Mouse (Mus musculus) urinary bladder, adult 2 months (tissue): ENCODE results near the gene Ppp1r27. TPM values are rescaled to one million over a fixed set of nuclear protein-coding genes. Genes with fewer than 3 reads are reported as not detected.
A peak's percentile ranks its signal among the peaks of the same experiment; 100 is the strongest.
"Not testable (repeated sequence)": the region's sequence is repeated elsewhere in the genome, so short reads cannot be mapped to it uniquely, and the experiment has no call there.

Experiments used
- DNase-seq: peaks from one replicate; pipeline ENCODE4 v3.0.0; 2022; ENCODE audit warnings: low spot score
- polyA plus RNA-seq: library from polyadenylated mRNA; depleted of rRNA; stranded (reverse); fragments of >200 nt; gene quantifications from 2 replicates; pipeline ENCODE4 v1.2.3, GENCODE M21; 2012

Ppp1r27 gene
- polyA plus RNA-seq, 1 experiment, result not detected

DNA sequence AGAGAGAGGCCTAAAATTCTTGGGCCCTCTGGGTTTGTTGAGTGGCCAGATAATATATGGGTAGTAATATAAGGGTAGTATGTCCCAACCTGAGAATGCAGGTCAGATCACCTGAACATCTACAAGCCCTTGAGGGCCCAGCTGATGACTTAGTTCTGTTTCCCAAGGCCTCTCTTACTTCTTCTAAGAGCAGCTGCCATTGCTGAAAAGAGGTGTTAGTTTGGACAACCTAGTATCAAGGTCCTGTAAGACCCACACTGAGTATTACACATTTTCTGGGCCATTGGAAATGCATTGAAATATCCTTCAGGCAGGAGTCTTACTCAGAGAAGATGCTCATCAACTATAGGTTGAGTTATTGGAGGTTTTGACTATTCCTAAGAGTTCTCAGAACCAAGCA lies 25.0 kb upstream of the Ppp1r27 start:
- no peak for DNase-seq

DNA sequence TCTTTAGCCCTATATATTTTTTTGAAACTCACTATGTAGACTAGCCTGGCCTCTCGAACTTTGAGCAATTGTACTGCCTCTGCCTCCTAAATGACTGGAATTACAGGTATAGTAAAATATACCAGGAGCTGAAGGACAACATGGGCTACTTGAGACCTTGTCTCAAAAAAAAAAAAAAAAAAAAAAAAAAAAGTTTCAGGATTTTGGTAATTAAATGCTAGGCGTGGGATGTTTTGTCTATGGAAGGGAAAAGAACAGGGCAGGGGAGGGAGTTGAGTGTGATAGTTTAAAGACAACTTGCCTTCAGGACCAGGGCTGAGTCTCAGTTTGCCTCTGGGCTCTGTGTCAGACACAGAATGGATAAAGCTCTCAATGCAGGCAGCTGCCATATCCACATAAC lies 24.1 kb upstream of the Ppp1r27 start:
- no peak for DNase-seq

DNA sequence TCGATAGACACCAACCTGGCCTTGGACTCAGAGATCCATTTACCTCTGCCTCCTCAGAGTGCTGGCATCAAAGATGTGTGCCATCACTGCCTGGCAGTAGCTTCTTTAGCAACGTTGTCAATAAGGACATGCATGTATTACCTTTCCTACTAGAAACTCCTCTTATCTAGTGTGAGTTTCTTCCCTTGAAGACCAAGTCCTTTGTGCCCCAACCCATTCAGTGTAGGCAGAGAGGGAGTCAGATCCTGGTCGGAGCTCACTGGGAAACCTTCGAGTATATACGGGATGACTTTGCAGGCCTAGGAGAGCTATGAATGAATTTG lies 23.3 kb upstream of the Ppp1r27 start:
- no peak for DNase-seq

DNA sequence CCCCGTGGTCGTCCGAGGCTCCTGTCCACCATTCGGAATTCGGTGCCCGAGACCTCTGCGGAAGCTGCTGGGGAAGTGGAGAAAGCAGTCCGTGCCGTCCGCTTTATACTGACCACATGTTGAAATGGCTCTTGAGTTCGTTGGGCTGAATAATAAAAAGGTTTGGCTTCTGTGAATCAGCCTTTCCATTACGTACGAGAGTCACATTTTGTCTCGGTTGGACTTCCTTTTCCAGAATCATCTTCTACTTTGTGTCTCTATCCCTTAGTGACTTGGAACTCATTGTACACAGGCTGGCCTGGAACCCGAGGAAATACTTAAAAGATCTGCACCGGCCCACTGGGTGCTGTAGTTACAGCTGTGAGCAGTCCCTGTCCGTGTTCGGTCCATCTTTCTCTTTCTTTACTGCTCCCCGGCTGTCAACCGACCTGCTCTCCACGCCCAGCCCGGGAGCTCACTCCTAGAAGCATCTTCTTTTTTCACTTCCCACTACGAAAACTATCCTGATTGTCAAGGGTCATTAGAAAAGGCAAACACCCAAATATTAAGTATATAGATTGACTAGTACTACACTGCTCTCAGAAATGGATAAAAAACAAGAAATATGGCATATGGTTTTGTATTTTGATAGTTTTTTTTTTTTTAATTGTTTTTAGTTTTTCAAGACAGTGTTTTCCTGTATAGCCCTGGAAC lies 22.8 kb upstream of the Ppp1r27 start:
- no peak for DNase-seq

DNA sequence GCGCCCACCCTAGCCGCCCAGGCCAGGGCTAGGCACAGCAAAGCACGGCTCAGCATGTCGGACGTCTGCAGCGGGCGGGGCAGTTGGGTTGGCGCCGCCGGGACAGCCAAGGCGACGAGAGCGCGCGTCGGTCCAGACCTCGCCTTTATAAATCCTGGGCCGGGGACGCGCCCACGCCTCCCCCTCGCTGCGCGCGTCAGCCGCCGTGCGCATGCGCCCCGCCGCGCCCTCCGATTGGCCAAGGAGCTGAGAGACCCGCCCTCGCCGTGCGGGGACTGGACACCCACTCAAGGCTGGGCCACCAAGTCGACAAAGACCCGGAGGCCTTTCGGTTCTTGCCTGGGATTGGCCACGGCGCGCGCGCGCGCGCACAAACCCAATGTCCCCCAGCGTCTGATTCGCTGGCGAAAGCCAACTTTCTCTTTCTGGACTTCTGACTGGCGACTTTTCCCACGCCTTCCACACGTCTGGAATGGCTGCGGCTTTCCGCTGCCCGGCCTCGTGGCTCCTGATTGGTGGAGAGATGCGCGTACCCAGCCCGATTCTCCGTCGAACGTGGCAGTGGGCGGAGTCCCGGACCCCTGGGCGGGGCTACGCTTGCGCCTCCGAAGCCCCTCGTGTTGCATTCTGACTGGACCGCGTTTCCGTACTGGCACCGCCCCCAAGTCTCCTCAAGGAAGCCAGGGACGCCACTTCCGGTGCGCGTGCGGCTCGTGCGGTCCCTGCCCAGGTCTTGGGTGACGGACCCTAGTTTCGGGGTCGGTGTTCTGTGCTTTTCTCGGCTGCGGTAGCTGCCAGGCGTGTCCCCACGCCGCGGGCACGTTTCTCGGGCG lies 22.0 kb upstream of the Ppp1r27 start, which contains the start of gene P4hb:
Gene P4hb, minus strand, starts transcription at position 502 of the 833 bp plus-strand sequence.
- DNase-seq, result peak; percentile 99

DNA sequence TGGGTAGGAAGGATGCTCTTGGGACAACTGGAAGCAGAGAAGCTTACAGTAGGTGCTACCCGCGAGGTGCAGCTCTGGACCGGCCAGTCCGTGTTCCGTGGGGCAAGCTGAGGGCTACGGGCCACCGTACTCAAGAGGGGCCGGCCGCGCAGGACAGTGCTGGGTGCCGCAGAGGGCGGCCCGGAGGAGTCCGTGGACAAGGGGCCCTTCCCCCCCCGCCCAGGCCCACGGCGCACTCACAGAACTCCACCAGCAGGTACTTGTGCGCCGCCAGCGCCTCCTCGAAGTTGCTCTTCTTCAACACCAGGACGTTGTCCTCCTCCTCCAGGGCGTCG lies 21.5 kb upstream of the Ppp1r27 start:
- DNase-seq, result no peak

DNA sequence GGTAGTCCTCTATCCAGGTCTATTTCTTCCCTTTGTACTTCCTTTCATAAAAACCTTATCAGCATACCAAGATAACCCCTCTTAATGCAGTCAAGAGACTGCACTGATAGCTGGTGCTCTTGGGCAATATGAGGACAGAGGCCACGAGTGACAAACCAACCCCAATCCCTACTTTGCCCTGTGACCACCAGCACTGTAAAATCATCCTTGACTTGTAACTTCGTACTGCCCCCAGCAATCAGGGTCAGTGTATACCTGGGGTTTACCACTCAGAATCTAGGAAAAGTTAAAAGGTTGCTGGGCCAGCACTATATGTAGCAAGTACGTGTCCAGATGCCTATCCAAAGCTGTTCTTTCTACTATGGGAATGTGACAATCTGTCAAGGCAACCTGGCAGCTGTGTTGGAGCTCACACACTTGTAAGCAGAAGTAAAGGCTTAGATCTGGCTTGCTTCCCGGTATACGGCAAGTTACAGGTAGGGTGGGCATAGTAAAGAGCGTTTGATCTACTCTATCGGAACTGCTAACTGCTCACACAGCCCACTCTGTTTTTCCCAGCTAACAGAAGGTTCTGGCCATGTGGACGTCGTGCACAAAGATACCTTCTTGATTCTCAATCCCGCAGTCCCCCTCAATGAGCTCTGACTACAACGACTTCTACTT lies 21.0 kb upstream of the Ppp1r27 start:
- no peak for DNase-seq

DNA sequence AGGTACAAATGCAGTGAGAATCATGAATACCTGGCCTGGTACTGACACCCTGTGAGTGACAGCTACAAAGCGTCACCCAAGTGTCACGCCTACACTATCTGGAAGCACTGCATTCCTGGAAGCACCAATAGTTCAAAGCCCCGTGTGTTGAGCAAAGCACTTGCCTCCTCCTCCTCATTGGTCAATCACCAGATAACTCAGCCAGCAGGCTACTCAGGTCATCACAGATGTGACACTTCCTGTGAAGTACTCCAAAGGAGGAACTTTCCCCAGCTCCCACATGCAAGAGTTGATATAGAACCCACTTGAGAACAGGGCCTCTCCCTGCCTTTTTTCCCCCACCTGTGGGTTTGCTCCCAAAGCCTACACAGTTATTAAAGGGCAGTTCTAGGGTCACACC lies 20.2 kb upstream of the Ppp1r27 start:
- DNase-seq, result no peak

DNA sequence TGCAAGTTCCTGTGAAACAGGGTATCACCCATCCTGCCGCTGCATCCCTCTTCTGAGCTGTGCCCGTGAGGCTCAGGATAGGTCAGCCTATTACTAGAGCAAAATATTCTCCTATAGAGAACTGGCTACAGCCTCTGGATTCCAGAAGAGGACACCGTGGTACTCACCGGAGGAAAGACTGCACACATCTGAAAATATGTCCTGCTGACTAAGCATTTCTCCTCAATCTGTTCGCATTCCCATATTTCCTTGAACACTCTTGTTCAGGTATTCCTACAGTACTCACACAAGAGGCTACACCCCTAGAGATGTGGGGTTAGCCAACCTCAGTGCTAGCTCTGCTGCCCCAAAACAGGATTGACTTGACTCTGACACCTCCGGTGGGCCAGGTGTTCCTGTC lies 17.4 kb upstream of the Ppp1r27 start:
- no peak for DNase-seq

DNA sequence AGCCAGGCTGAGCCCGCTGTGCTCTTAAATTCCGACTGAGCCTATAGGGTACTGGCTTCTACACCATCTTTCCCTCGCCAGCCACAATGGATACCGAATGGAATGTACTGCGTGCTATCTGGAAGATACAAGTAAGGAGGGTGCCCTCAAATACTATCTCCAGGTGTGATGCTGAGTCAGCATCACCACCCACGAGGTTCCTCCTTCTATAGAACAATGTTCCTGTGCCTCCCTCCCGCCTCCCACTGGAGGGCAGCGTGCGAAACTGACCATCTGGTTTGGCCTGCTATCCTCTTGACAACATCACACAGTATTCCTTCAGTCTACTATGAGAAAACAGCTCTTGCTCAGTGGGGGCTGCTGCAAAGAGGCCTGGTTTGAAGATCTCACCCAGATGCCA lies 14.2 kb upstream of the Ppp1r27 start:
- no peak for DNase-seq

DNA sequence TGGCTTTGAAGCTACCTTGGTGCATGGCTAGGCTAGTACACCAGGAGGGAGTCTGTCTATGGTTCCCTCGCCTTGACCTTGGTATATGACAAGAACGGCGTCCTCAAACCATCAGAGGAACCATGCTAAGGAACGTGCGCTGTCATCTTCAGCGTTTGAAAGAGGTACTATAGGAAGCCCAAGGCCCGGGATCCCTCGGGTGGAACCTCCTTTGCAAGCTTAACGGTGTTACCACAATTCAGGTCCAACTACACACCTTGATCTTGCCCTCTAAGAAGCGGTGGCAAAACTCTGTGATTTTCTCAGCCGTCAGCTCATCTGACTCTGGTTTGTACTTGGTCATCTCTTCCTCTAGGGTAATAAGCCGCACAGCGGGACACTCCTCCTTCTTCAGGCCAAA lies 12.0 kb upstream of the Ppp1r27 start:
- no peak for DNase-seq

DNA sequence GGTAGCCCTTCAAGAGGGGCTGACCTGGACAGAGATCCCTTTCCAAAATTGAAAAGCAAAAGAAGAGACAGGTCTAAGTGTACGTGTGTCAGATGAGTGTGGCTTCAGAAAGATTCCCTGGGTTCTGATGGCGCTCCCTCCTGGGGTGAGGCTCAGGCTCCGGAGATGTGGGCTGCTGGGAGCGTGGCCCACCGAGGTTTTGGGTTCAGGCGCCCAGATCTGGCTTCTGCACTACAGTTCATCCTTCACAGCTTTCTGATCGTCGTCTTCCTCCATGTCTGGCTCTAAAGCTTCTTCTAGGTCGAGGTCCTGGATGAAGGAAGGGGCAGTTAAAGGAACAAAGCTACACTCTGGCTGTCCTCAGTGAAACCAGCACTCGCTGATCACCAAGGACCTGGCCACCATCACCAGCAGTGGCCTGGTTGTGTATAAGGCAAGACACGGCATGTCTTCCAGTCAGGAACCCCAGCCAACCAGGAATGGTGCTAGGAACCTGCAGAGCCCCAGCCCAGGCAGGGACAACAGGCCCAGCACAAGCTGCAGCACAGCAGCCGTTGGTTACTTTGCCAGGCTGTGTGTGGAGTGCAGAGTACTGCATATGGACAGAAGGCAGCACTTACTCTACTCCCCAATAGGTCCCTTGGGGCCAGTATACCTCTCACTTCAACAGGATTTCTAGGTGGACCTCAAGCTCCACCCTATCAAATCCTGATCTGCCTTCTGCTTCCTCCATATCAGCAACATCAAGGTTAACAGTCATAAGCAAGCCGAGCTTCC lies 10.2 kb upstream of the Ppp1r27 start:
- no peak for DNase-seq

DNA sequence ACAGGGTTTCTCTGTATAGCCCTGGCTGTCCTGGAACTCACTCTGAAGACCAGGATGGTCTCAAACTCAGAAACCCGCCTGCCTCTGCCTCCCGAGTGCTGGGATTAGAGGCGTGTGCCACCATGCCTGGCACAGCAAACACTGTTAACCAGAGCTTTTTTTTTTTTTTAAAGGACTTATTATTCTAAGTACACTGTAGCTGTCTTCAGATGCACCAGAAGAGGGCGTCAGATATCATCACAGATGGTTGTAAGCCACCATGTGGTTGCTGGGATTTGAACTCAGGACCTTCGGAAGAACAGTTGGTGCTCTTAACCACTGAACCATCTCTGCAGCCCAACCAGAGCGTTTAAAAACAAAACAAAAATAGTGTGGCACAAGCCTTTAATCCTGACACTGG lies 7.9 kb upstream of the Ppp1r27 start:
- DNase-seq, result not testable (repeated sequence)

DNA sequence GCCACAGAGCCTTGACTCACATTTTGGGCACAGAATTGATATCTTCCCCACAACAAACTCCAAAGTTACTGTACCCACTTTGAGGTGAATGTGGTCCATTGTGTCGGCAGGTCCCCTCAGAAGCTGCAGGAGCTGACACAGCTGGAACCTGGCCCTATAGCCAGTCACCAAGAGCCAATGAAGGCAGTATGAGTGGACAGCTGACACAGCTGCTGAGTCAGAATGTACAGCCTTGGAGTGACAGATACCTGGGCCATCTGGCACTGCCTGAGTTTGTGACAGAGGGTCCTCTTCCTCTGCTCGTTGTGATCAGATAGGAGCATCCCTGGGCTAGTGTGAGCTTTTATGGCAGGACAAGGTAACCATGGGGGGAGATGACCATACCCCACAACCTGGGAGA lies 4.3 kb upstream of the Ppp1r27 start:
- no peak for DNase-seq

DNA sequence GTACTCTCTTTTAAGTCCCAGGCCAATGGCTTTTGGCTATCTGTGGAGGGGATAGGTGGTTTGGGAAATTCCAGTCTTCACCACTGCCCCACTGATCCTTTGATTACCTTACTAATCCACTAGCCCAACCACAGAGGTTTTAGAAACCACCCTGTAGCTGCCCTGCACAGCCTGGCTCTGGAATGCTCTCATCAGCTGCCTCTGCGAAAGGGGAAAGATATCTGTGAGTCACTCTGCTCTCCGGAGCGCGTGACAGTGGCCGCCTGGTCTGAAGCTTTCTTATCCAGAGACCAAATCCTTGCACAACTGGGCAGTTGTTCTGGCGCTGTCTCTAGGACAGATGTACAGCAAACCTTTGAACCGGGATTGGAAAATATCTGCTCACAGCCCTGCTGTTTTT lies 3.9 kb upstream of the Ppp1r27 start:
- no peak for DNase-seq

DNA sequence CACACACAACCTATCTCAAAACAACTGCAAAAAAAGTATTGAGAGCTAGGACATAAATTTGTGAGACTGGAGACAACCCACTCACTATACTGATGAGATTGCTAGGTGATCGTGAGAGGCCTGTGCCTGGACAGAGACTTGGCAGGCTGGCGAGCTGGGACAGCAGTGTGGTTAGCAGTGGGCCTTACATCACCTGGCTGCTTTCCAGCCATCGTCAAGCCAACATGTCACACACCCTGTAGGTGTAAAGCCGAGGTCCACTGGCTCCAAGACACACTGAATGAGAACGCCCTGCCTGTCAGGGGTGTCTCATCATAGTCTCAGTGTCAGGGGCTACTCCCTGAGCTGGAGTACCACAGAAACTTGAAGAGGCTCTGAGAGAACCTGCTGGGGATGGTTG lies 1.8 kb upstream of the Ppp1r27 start:
- DNase-seq, result no peak

DNA sequence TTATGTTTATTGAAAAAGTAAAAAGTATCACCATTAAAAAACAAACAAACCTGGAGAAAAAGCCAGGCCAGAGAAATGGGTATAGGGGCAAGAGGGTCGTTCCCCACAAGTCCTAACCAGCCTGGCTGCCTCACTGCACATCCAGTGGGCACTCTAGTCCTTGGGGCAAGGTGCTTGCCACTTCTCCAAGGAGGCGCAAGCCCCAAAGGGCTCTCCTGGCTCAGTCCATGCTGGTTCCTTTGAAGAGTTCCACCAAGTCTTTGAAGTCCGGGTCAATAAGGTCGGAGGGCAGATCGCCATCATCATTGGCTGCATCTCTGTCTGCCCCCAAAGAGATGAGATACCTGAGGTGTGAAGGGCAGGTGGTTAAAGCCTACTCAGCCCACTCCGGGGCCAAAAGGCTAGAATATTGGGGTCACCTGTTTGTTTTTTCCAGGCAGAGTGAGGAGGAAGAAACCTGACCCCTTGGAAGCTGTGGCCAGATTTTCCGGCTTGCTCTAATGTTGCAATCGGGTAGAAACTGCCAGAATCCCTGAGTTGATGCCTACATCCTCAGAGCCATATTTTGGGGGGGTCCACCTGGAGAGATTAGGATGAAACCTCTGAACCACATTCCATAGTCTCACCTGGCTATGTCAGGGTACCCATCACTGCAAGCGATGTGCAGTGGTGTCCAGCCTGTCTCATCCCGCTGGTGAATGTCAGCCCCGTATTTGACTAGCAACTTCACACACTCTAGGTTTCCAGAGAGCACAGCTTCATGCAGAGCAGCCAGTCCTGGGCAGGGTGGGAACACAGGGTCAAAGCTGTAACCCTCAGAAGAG lies 734 bp downstream of the Ppp1r27 start:
- DNase-seq, result no peak

DNA sequence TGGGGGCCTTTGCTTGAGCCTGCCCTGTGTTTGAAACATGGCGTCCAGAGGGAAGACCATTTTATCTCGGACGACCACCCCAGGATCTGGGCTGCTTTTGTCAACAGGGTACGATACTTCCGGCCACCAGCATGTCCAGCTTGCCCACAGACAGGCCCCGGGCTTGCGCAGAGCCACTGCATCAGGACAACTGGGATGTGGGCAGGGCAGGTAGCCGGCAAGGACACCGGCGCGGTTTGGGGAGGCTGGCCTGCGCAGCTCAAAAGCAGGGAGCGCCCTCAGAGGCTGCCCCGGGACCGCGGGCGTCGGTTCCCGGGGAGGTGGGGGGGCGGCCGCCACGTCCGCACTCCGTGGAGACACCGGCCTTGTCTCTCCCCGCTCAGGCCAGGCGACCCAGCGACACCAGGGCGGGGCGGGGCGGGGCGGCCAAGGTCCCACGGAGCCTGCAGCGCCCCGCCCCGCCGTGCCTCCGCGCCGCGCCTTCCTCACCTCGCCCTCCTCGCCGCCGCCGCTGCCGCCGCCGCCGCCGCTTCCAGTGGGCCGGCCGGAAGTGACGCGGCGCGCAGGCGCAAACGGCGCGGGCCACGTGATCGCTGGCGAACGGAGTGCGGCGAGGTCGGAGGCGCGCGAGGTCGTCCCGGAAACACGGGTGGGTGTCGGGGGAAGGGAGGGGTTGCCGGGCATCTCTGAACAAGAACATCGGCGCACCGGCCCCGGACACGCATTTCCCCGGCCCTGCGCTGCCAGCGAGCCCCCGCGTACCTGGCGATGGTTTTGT lies 1.6 kb downstream of the Ppp1r27 start, which contains the start of gene Mcrip1:
Gene Mcrip1, minus strand, starts transcription at position 560 of the 778 bp plus-strand sequence.
- peak; percentile 97 for DNase-seq

DNA sequence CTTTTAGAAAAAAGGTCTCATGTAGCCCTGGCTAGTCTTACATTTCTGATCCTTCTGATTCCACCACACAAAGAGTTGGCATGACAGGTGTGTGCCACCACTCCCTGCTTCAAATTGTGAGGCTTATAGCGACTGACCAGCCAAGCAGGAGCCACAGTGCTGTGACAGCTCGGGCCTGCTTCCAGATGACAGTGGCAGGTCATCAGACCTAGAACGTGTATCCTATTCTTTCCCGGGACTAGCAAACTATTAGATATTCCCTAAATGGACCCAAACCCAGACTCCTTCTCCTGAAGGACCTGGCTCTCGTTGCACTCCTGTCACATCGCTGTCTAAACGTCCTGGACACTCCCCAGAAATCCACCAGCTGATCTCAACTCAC lies 2.2 kb downstream of the Ppp1r27 start:
- no peak for DNase-seq

DNA sequence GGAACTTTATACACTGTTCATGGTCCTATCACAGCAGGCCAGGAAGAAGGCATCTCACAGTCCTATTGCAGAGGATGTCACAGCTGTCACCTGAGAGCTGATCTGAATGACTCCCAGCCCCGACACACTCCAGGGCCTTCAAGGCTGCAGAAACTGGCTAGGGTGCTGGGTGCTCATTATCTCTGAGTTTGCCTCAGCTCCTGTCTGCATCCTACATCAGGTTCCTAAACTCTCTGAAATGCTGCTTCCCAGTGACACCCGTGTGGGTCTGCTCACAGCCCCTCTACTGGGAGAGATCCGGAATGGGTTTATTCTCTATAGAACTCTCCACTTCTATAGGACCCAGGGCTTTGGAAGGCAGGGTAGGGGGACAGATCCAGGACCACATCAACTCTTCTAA lies 2.7 kb downstream of the Ppp1r27 start:
- no peak for DNase-seq

DNA sequence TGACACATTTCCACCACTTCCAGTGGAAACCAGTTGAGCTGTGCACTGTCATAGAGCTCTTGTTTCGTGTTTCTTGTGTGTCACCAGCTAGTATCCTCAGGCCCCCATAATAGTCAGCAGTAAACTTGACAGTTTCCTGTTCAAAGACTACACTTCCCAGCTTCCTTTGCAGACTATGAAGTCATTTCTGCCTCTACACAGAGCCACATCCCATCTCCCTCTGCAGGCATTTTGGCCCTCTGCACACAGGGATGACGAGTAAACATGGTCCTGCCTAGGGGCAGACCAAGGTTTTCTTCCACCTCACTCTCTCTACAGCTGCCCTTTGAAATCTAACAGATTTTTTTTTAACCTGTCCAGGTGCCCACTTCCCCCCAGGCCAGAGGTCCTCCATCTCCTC lies 3.5 kb downstream of the Ppp1r27 start:
- DNase-seq, result no peak
